ENCODE assay signal across 21 mouse cellular contexts in genomic region chr6:52031181-52031580, GRCm38 (mm10). TPM values are rescaled to one million over a fixed set of nuclear protein-coding genes. Genes with fewer than 3 reads are reported as not detected.
A peak's percentile ranks its signal among the peaks of the same experiment; 100 is the strongest.
DNase-seq lines count a peak whose midpoint lies in the region; ATAC-seq lines count a peak whose summit lies in the region.
"Had no signal": no experiment of that assay in that cellular context is flagged by ENCODE, and none has a peak within 500 bp of the region (broad histone marks: within the 10 kb centered on the region; RNA-seq: fewer than 3 reads in every experiment).

No protein-coding gene starts in this region.

- ATAC-seq in embryonic facial prominence, embryonic 14.5 days (ENCODE audit: low read depth) = no peak
- no peak for ATAC-seq in midbrain, embryonic 11.5 days (ENCODE audit: low FRiP score)
- no peak for ATAC-seq in neural tube, embryonic 15.5 days (ENCODE audit: low FRiP score)
- ATAC-seq: hindbrain, postnatal 0 days; liver, postnatal 0 days had no signal

- no peaks in the 10 kb centered on the region for H3K36me3 ChIP-seq in embryonic facial prominence, embryonic 14.5 days (ENCODE audit: control insufficient read depth, insufficient read depth, low read length)
- H3K36me3 ChIP-seq in embryonic facial prominence, embryonic 10.5 days (replicated peaks) = no peaks in the 10 kb centered on the region
- no peaks in the 10 kb centered on the region for H3K36me3 ChIP-seq in midbrain, embryonic 11.5 days (ENCODE audit: control insufficient read depth, insufficient read depth, low read length)
- H3K36me3 ChIP-seq in midbrain, embryonic 10.5 days = no peaks in the 10 kb centered on the region
- no peaks in the 10 kb centered on the region for H3K36me3 ChIP-seq in neural tube, embryonic 15.5 days
- H3K36me3 ChIP-seq: embryonic facial prominence, embryonic 12.5 days; limb, embryonic 15.5 days had no signal

- H3K9ac ChIP-seq in embryonic facial prominence, embryonic 14.5 days (ENCODE audit: low read depth, low read length) = no peak overlapping the region
- H3K9ac ChIP-seq in midbrain, embryonic 11.5 days (ENCODE audit: low read length) = no peak overlapping the region
- no peak overlapping the region for H3K9ac ChIP-seq in neural tube, embryonic 15.5 days (replicated peaks)
- H3K9ac ChIP-seq: embryonic facial prominence, embryonic 12.5 days; limb, embryonic 15.5 days; liver, postnatal 0 days had no signal

- DNase-seq in embryonic facial prominence, embryonic 14.5 days (ENCODE audit: low spot score) = peak; percentile 59
- no peak for DNase-seq in embryonic facial prominence, embryonic 10.5 days (ENCODE audit: low spot score)
- DNase-seq in midbrain, embryonic 11.5 days (ENCODE audit: low spot score, missing footprints) = peak; percentile 85
- DNase-seq in midbrain, embryonic 10.5 days (ENCODE audit: low spot score) = no peak
- DNase-seq in R1 (ENCODE audit: low read depth, low spot score) = peak; percentile 91
- no peak for DNase-seq in left cerebral cortex, postnatal 10 days (ENCODE audit: extremely low spot score in 1 of 2, low spot score in 2 of 2)
- DNase-seq: cerebellum, postnatal 14 days; gastrocnemius, postnatal 36 days; kidney, adult 9 months; liver, postnatal 0 days; right cerebral cortex, adult 18-20 months; spleen, adult 18-20 months; thymus, postnatal 25 days had no signal

- no peaks in the 10 kb centered on the region; the same call in 1 of the 2 replicates for H3K27me3 ChIP-seq in embryonic facial prominence, embryonic 14.5 days (replicated peaks; ENCODE audit: control insufficient read depth, insufficient read depth, low read length)
- H3K27me3 ChIP-seq in embryonic facial prominence, embryonic 10.5 days (replicated peaks; ENCODE audit: low read depth, poor library complexity, severe bottlenecking) = no peaks in the 10 kb centered on the region
- no peaks in the 10 kb centered on the region for H3K27me3 ChIP-seq in midbrain, embryonic 11.5 days (ENCODE audit: control insufficient read depth, insufficient read depth, low read length)
- no peaks in the 10 kb centered on the region for H3K27me3 ChIP-seq in midbrain, embryonic 10.5 days (ENCODE audit: low read depth, poor library complexity, severe bottlenecking)
- H3K27me3 ChIP-seq in neural tube, embryonic 15.5 days (replicated peaks) = no peaks in the 10 kb centered on the region
- H3K27me3 ChIP-seq: embryonic facial prominence, embryonic 12.5 days; limb, embryonic 15.5 days; megakaryocyte, embryonic 14.5 days had no signal

- H3K4me1 ChIP-seq in embryonic facial prominence, embryonic 14.5 days (ENCODE audit: control insufficient read depth, insufficient read depth, low read length) = no peaks in the 10 kb centered on the region
- peaks cover 3% of the 10 kb centered on the region; the same call in 1 of the 2 replicates for H3K4me1 ChIP-seq in embryonic facial prominence, embryonic 10.5 days
- H3K4me1 ChIP-seq in midbrain, embryonic 11.5 days (ENCODE audit: control insufficient read depth, insufficient read depth, low read length) = no peaks in the 10 kb centered on the region
- peaks cover 5% of the 10 kb centered on the region for H3K4me1 ChIP-seq in midbrain, embryonic 10.5 days
- H3K4me1 ChIP-seq in neural tube, embryonic 15.5 days = no peaks in the 10 kb centered on the region
- H3K4me1 ChIP-seq: embryonic facial prominence, embryonic 12.5 days; limb, embryonic 15.5 days had no signal

- 40% methylated on average over 7 of the region's 7 CpGs for WGBS in embryonic facial prominence, embryonic 14.5 days
- WGBS in embryonic facial prominence, embryonic 10.5 days = 41% methylated on average over 7 of the region's 7 CpGs
- WGBS in midbrain, embryonic 11.5 days = 36% methylated on average over 7 of the region's 7 CpGs
- WGBS in midbrain, embryonic 10.5 days = 49% methylated on average over 7 of the region's 7 CpGs
- WGBS in neural tube, embryonic 15.5 days = 42% methylated on average over 7 of the region's 7 CpGs

- H3K4me2 ChIP-seq in embryonic facial prominence, embryonic 14.5 days (ENCODE audit: low read depth, low read length) = no peak overlapping the region
- no peak overlapping the region for H3K4me2 ChIP-seq in midbrain, embryonic 11.5 days
- no peak overlapping the region for H3K4me2 ChIP-seq in neural tube, embryonic 15.5 days
- H3K4me2 ChIP-seq: embryonic facial prominence, embryonic 12.5 days; heart, embryonic 11.5 days; limb, embryonic 15.5 days had no signal

- intact Hi-C loops in left cerebral cortex, postnatal 10 days (cut with DNase I) = no loop called here

- H3K27ac ChIP-seq in embryonic facial prominence, embryonic 14.5 days (replicated peaks; ENCODE audit: low read depth, low read length) = no peak overlapping the region
- no peak overlapping the region for H3K27ac ChIP-seq in embryonic facial prominence, embryonic 10.5 days (replicated peaks)
- no peak overlapping the region for H3K27ac ChIP-seq in midbrain, embryonic 11.5 days (ENCODE audit: low read depth, low read length)
- H3K27ac ChIP-seq in midbrain, embryonic 10.5 days (replicated peaks) = no peak overlapping the region
- no peak overlapping the region for H3K27ac ChIP-seq in neural tube, embryonic 15.5 days (replicated peaks)
- H3K27ac ChIP-seq: embryonic facial prominence, embryonic 12.5 days; hindbrain, postnatal 0 days; layer of hippocampus, adult 2 months; limb, embryonic 15.5 days; stomach, postnatal 0 days had no signal

- H3K9me3 ChIP-seq in embryonic facial prominence, embryonic 14.5 days (ENCODE audit: control insufficient read depth, low read length) = 0 out of 2 replicates have a peak, but pooled peaks cover 6% of the 10 kb centered on the region
- H3K9me3 ChIP-seq in embryonic facial prominence, embryonic 10.5 days = 0 out of 2 replicates have a peak, but pooled peaks cover 4% of the 10 kb centered on the region
- no peaks in the 10 kb centered on the region for H3K9me3 ChIP-seq in midbrain, embryonic 11.5 days (ENCODE audit: control insufficient read depth, low read length)
- H3K9me3 ChIP-seq in midbrain, embryonic 10.5 days (replicated peaks) = no peaks in the 10 kb centered on the region
- no peaks in the 10 kb centered on the region for H3K9me3 ChIP-seq in neural tube, embryonic 15.5 days (replicated peaks)
- H3K9me3 ChIP-seq: embryonic facial prominence, embryonic 12.5 days; limb, embryonic 15.5 days had no signal

- H3K4me3 ChIP-seq in embryonic facial prominence, embryonic 14.5 days (ENCODE audit: low read depth, low read length) = no peak overlapping the region
- H3K4me3 ChIP-seq in embryonic facial prominence, embryonic 10.5 days = no peak overlapping the region
- no peak overlapping the region for H3K4me3 ChIP-seq in midbrain, embryonic 11.5 days (ENCODE audit: low read depth, low read length)
- no peak overlapping the region for H3K4me3 ChIP-seq in midbrain, embryonic 10.5 days
- H3K4me3 ChIP-seq in neural tube, embryonic 15.5 days (replicated peaks) = no peak overlapping the region
- H3K4me3 ChIP-seq: embryonic facial prominence, embryonic 12.5 days; layer of hippocampus, adult 2 months; limb, embryonic 15.5 days; megakaryocyte, embryonic 14.5 days had no signal

RNA-seq across cellular contexts. Expression of gene Skap2, which starts 18.8 kb away (rescaled TPM):
- polyA plus RNA-seq in embryonic facial prominence, embryonic 14.5 days (2014; fragmentation: Nextera tagmentation; extraction: Ambion mirVana) = 18.9 and 25.2 TPM in 2 replicates
- 8.0 and 11.4 TPM in 2 replicates for polyA plus RNA-seq in embryonic facial prominence, embryonic 10.5 days (2016; fragmentation: Nextera tagmentation; extraction: Ambion mirVana)
- polyA plus RNA-seq in midbrain, embryonic 11.5 days (2014; fragmentation: Nextera tagmentation; extraction: Ambion mirVana) = 8.5 and 10.0 TPM in 2 replicates
- polyA plus RNA-seq in midbrain, embryonic 10.5 days (2016; fragmentation: Nextera tagmentation; extraction: Ambion mirVana) = 8.6 and 10.2 TPM in 2 replicates
- 1 to 10 TPM; 6.4 to 7.7 TPM for total RNA-seq in left cerebral cortex, postnatal 10 days (2021)
- 29.5 and 30.1 TPM in 2 replicates for polyA plus RNA-seq in neural tube, embryonic 15.5 days (2015; fragmentation: Nextera tagmentation; extraction: Ambion mirVana)

Comparison
In these comparisons a context has a peak if more than half of its experiments do, and no peak if none do; other contexts are left out.
1. DNase-seq: peak in embryonic facial prominence, embryonic 14.5 days (single experiment), midbrain, embryonic 11.5 days (single experiment) and R1 (single experiment); none in embryonic facial prominence, embryonic 10.5 days (single experiment), midbrain, embryonic 10.5 days (single experiment) and left cerebral cortex, postnatal 10 days (0 of 2).